Mouse (Mus musculus) forebrain, postnatal 0 days (tissue): ENCODE results near the gene Prkcd. TPM values are rescaled to one million over a fixed set of nuclear protein-coding genes. Genes with fewer than 3 reads are reported as not detected.

Experiments used
- ATAC-seq: fragments of 200-750 bp; cut with Nextera tagmentation; 2 replicates; pipeline ENCODE4 v1.8.0; 2017; ENCODE audit warnings: mild to moderate bottlenecking, moderate library complexity
- DNase-seq: peaks from one replicate; pipeline ENCODE4 v3.0.0-alpha.2; 2015
- H3K27ac ChIP-seq: fragments of 300-500 bp; sonication (generic); 2 replicates; pipeline ENCODE4 v1.5.1; 2014; ENCODE audit warnings: low read depth, mild to moderate bottlenecking, antibody characterized with exemption, low read length, moderate library complexity, mixed read lengths
- H3K27me3 ChIP-seq: fragments of 300-500 bp; sonication (generic); 2 replicates; pipeline ENCODE4 v1.6.1; 2014; ENCODE audit warnings: mild to moderate bottlenecking, low read length, mixed read lengths; ENCODE audit not compliant: insufficient read depth
- H3K36me3 ChIP-seq: fragments of 300-500 bp; sonication (generic); 2 replicates; pipeline ENCODE4 v1.6.1; 2014; ENCODE audit warnings: mild to moderate bottlenecking, moderate library complexity; ENCODE audit not compliant: insufficient read depth
- H3K4me1 ChIP-seq: fragments of 300-500 bp; sonication (generic); 2 replicates; pipeline ENCODE4 v1.6.1; 2014; ENCODE audit warnings: antibody characterized with exemption; ENCODE audit not compliant: insufficient read depth
- H3K4me2 ChIP-seq: fragments of 300-500 bp; sonication (generic); 2 replicates; pipeline ENCODE4 v1.6.1; 2014; ENCODE audit warnings: low read depth, mild to moderate bottlenecking, moderate library complexity
- H3K4me3 ChIP-seq: fragments of 300-500 bp; sonication (generic); 2 replicates; pipeline ENCODE4 v1.5.1; 2014; ENCODE audit warnings: low read depth, low read length, mixed read lengths
- H3K9ac ChIP-seq: fragments of 300-500 bp; sonication (generic); 2 replicates; pipeline ENCODE4 v1.6.1; 2014; ENCODE audit warnings: mild to moderate bottlenecking
- H3K9me3 ChIP-seq: fragments of 300-500 bp; sonication (generic); 2 replicates; pipeline ENCODE4 v1.6.1; 2016; ENCODE audit warnings: low read length
- CTCF ChIP-seq: sonication (generic); IDR thresholded peaks from 2 replicates; pipeline ENCODE4 v1.5.1; 2016; ENCODE audit warnings: antibody characterized with exemption, control low read depth, low read depth
- WGBS: fragments of 180-500 bp; shearing (Covaris S2); extraction: QIAGEN DNeasy Blood & Tissue Kit; methylation state at CpG from one replicate; pipeline ENCODE4 v1.1.7; 2014; 5-methylcytosine and 5-hydroxymethylcytosine counted together
- polyA plus RNA-seq: library from polyadenylated mRNA; unstranded; fragments of >200 nt; fragmentation: Nextera tagmentation; extraction: Ambion mirVana; gene quantifications from 2 replicates; pipeline ENCODE4 v1.2.1, GENCODE M21; 2015
- total RNA-seq: library from RNA; depleted of rRNA; stranded (reverse); fragments of >200 nt; gene quantifications from 2 replicates; pipeline ENCODE4 v1.2.3, GENCODE M21; 2014

The Prkcd gene
- total and polyA plus RNA-seq, 2 experiments from 2014 or later = 19.8 to 29.6 TPM

- ATAC-seq = no peak
- H3K27me3 ChIP-seq = no peaks in the 10 kb centered on the region
These were observed 20.5 kb upstream of the Prkcd start for GRCm38 (mm10) chr14:30646486-30646885.

GRCm38 (mm10) chr14:30645066-30645465 lies 19.1 kb upstream of the Prkcd start:
- ATAC-seq (no peak), DNase-seq (no peak)
- H3K9ac ChIP-seq = no peak overlapping the region
- no peak for TF ChIP-seq CTCF
- no peak overlapping the region for H3K27ac ChIP-seq
- no peaks in the 10 kb centered on the region for H3K9me3 ChIP-seq
- no peaks in the 10 kb centered on the region for H3K4me1 ChIP-seq
- WGBS = 71% methylated on average over 8 of the region's 8 CpGs
- H3K4me3 ChIP-seq = no peak overlapping the region
- no peaks in the 10 kb centered on the region for H3K36me3 ChIP-seq
- no peak overlapping the region for H3K4me2 ChIP-seq
- no peaks in the 10 kb centered on the region for H3K27me3 ChIP-seq

More at GRCm38 (mm10) chr14:30646486-30646885, 20.5 kb upstream of the Prkcd start:
- Histone ChIP-seq H3K27ac (no peak overlapping the region), H3K9me3 (no peaks in the 10 kb centered on the region), H3K4me2 (no peak overlapping the region), H3K4me3 (no peak overlapping the region), H3K36me3 (no peaks in the 10 kb centered on the region), H3K4me1 (no peaks in the 10 kb centered on the region), H3K9ac (no peak overlapping the region)
- no peak for DNase-seq
- no peak for TF ChIP-seq CTCF
- WGBS = 69% methylated on average over 1 of the region's 1 CpGs

- H3K4me2 ChIP-seq = no peak overlapping the region
- no peaks in the 10 kb centered on the region for H3K36me3 ChIP-seq
- no peaks in the 10 kb centered on the region for H3K27me3 ChIP-seq
- H3K4me3 ChIP-seq = no peak overlapping the region
- no peak for DNase-seq
- H3K27ac ChIP-seq = no peak overlapping the region
- ATAC-seq = no peak
- H3K9ac ChIP-seq = no peak overlapping the region
- WGBS = 92% methylated on average over 2 of the region's 2 CpGs
- no peaks in the 10 kb centered on the region for H3K4me1 ChIP-seq
- no peaks in the 10 kb centered on the region for H3K9me3 ChIP-seq
- no peak for TF ChIP-seq CTCF
These were observed 18.0 kb upstream of the Prkcd start for GRCm38 (mm10) chr14:30644026-30644425.

GRCm38 (mm10) chr14:30641748-30642147 lies 15.7 kb upstream of the Prkcd start:
- H3K27me3 ChIP-seq = no peaks in the 10 kb centered on the region
- ATAC-seq (no peak), DNase-seq (no peak)
- H3K9me3 ChIP-seq = no peaks in the 10 kb centered on the region
- no peak for TF ChIP-seq CTCF
- H3K4me3 ChIP-seq = no peak overlapping the region
- H3K36me3 ChIP-seq = no peaks in the 10 kb centered on the region
- no peak overlapping the region for H3K27ac ChIP-seq
- no peaks in the 10 kb centered on the region for H3K4me1 ChIP-seq
- 46% methylated on average over 2 of the region's 2 CpGs for WGBS
- no peak overlapping the region for H3K4me2 ChIP-seq
- H3K9ac ChIP-seq = no peak overlapping the region

- 87% methylated on average over 4 of the region's 4 CpGs for WGBS
- no peak for ATAC-seq
These were observed 12.7 kb upstream of the Prkcd start for GRCm38 (mm10) chr14:30638686-30639085.

GRCm38 (mm10) chr14:30638009-30638408 lies 12.0 kb upstream of the Prkcd start:
- no peak overlapping the region for H3K9ac ChIP-seq
- no peaks in the 10 kb centered on the region for H3K27me3 ChIP-seq
- no peak for ATAC-seq
- H3K4me1 ChIP-seq = no peaks in the 10 kb centered on the region
- 82% methylated on average over 4 of the region's 4 CpGs for WGBS
- no peak overlapping the region for H3K27ac ChIP-seq
- no peak for DNase-seq
- H3K9me3 ChIP-seq = no peaks in the 10 kb centered on the region
- no peak for TF ChIP-seq CTCF
- H3K4me2 ChIP-seq = no peak overlapping the region
- H3K36me3 ChIP-seq = no peaks in the 10 kb centered on the region
- H3K4me3 ChIP-seq = no peak overlapping the region

More at GRCm38 (mm10) chr14:30638686-30639085, 12.7 kb upstream of the Prkcd start:
- TF ChIP-seq CTCF = no peak
- Histone ChIP-seq H3K9me3 (no peaks in the 10 kb centered on the region), H3K4me3 (no peak overlapping the region), H3K4me2 (no peak overlapping the region), H3K27ac (no peak overlapping the region), H3K9ac (no peak overlapping the region), H3K36me3 (no peaks in the 10 kb centered on the region), H3K27me3 (no peaks in the 10 kb centered on the region), H3K4me1 (no peaks in the 10 kb centered on the region)
- DNase-seq = no peak

- ATAC-seq = no peak
- H3K9me3 ChIP-seq = no peaks in the 10 kb centered on the region
- TF ChIP-seq CTCF = no peak
- no peak overlapping the region for H3K9ac ChIP-seq
- no peak overlapping the region for H3K4me3 ChIP-seq
- no peaks in the 10 kb centered on the region for H3K4me1 ChIP-seq
- no peak overlapping the region for H3K4me2 ChIP-seq
- no peaks in the 10 kb centered on the region for H3K27me3 ChIP-seq
- no peak overlapping the region for H3K27ac ChIP-seq
- DNase-seq = no peak
- no peaks in the 10 kb centered on the region for H3K36me3 ChIP-seq
- WGBS = 62% methylated on average over 2 of the region's 2 CpGs
These were observed 11.1 kb upstream of the Prkcd start for GRCm38 (mm10) chr14:30637087-30637486.

GRCm38 (mm10) chr14:30636499-30636898 lies 10.5 kb upstream of the Prkcd start:
- ATAC-seq = no peak
- H3K9me3 ChIP-seq = no peaks in the 10 kb centered on the region
- H3K9ac ChIP-seq = no peak overlapping the region
- H3K4me1 ChIP-seq = no peaks in the 10 kb centered on the region
- no peaks in the 10 kb centered on the region for H3K36me3 ChIP-seq
- WGBS = 81% methylated on average over 9 of the region's 9 CpGs
- no peaks in the 10 kb centered on the region for H3K27me3 ChIP-seq
- no peak overlapping the region for H3K4me2 ChIP-seq
- TF ChIP-seq CTCF = no peak
- H3K27ac ChIP-seq = no peak overlapping the region
- DNase-seq = no peak
- no peak overlapping the region for H3K4me3 ChIP-seq
